Mouse (Mus musculus) hindbrain, postnatal 0 days (tissue): ENCODE results near the gene Tmppe. TPM values are rescaled to one million over a fixed set of nuclear protein-coding genes. Genes with fewer than 3 reads are reported as not detected.

Experiments
- ATAC-seq: fragments of 200-750 bp; cut with Nextera tagmentation; 2 replicates; pipeline ENCODE4 v1.8.0; 2017; ENCODE audit warnings: mild to moderate bottlenecking, moderate TSS enrichment, moderate library complexity
- DNase-seq: peaks from one replicate; pipeline ENCODE4 v3.0.0-alpha.2; 2015; ENCODE audit warnings: low spot score
- H3K27ac ChIP-seq: fragments of 300-500 bp; sonication (generic); 2 replicates; pipeline ENCODE4 v1.5.1; 2014; ENCODE audit warnings: mild to moderate bottlenecking
- H3K27me3 ChIP-seq: fragments of 300-500 bp; sonication (generic); 2 replicates; pipeline ENCODE4 v1.6.1; 2014; ENCODE audit warnings: low read length, mixed read lengths; ENCODE audit not compliant: insufficient read depth
- H3K36me3 ChIP-seq: fragments of 300-500 bp; sonication (generic); 2 replicates; pipeline ENCODE4 v1.6.1; 2014; ENCODE audit warnings: low read length, mixed read lengths; ENCODE audit not compliant: insufficient read depth
- H3K4me1 ChIP-seq: fragments of 300-500 bp; sonication (generic); 2 replicates; pipeline ENCODE4 v1.6.1; 2014; ENCODE audit warnings: antibody characterized with exemption, low read length, mixed read lengths; ENCODE audit not compliant: insufficient read depth
- H3K4me2 ChIP-seq: fragments of 300-500 bp; sonication (generic); 2 replicates; pipeline ENCODE4 v1.6.1; 2014; ENCODE audit warnings: low read depth, mild to moderate bottlenecking, low read length, moderate library complexity, mixed read lengths
- H3K4me3 ChIP-seq: fragments of 300-500 bp; sonication (generic); 2 replicates; pipeline ENCODE4 v1.5.1; 2014; ENCODE audit warnings: low read length
- H3K9ac ChIP-seq: fragments of 300-500 bp; sonication (generic); replicated peaks from 2 replicates; pipeline ENCODE4 v1.6.1; 2014; ENCODE audit warnings: mild to moderate bottlenecking, low read length, moderate library complexity, mixed read lengths
- H3K9me3 ChIP-seq: fragments of 300-500 bp; sonication (generic); 2 replicates; pipeline ENCODE4 v1.6.1; 2016; ENCODE audit warnings: low read length, mixed read lengths
- CTCF ChIP-seq: IDR thresholded peaks from 2 replicates; pipeline ENCODE4 v1.5.1; 2016; ENCODE audit warnings: antibody characterized with exemption, control low read depth, low read depth
- WGBS: fragments of 180-500 bp; shearing (Covaris S2); extraction: QIAGEN DNeasy Blood & Tissue Kit; methylation state at CpG from one replicate; pipeline ENCODE4 v1.1.7; 2014; 5-methylcytosine and 5-hydroxymethylcytosine counted together
- polyA plus RNA-seq: library from polyadenylated mRNA; unstranded; fragments of >200 nt; fragmentation: Nextera tagmentation; extraction: Ambion mirVana; gene quantifications from 2 replicates; pipeline ENCODE4 v1.2.1, GENCODE M21; 2015
- total RNA-seq: library from RNA; depleted of rRNA; stranded (reverse); fragments of >200 nt; gene quantifications from 2 replicates; pipeline ENCODE4 v1.2.3, GENCODE M21; 2014; rRNA removed

Tmppe gene
- total and polyA plus RNA-seq, 2 experiments from 2014 or later = 7.1 to 9.4 TPM

- no peak for TF ChIP-seq CTCF
- no peaks in the 10 kb centered on the region; the same call in 1 of the 2 replicates for H3K36me3 ChIP-seq
- H3K9me3 ChIP-seq = no peaks in the 10 kb centered on the region
- H3K27ac ChIP-seq = no peak overlapping the region
- WGBS = 84% methylated on average over 7 of the region's 7 CpGs
- H3K4me3 ChIP-seq = no peak overlapping the region
- H3K4me1 ChIP-seq = no peaks in the 10 kb centered on the region
- DNase-seq (no peak), ATAC-seq (no peak)
- H3K9ac ChIP-seq = no peak overlapping the region
- no peak overlapping the region for H3K4me2 ChIP-seq
- no peaks in the 10 kb centered on the region for H3K27me3 ChIP-seq
Measured at GRCm38 (mm10) chr9:114451615-114452014, 50.7 kb downstream of the Tmppe start.

- Histone ChIP-seq H3K27ac (no peak overlapping the region), H3K27me3 (no peaks in the 10 kb centered on the region), H3K4me3 (no peak overlapping the region), H3K36me3 (no peaks in the 10 kb centered on the region; the same call in 1 of the 2 replicates), H3K4me2 (no peak overlapping the region), H3K9ac (no peak overlapping the region), H3K9me3 (no peaks in the 10 kb centered on the region), H3K4me1 (no peaks in the 10 kb centered on the region)
- ATAC-seq = no peak
- no peak for DNase-seq
- WGBS = 93% methylated on average over 6 of the region's 6 CpGs
- TF ChIP-seq CTCF = no peak
Measured at GRCm38 (mm10) chr9:114452418-114452817, 51.5 kb downstream of the Tmppe start.

- no peaks in the 10 kb centered on the region for H3K27me3 ChIP-seq
- H3K4me1 ChIP-seq = no peaks in the 10 kb centered on the region
- TF ChIP-seq CTCF = no peak
- no peak overlapping the region for H3K9ac ChIP-seq
- no peak overlapping the region for H3K4me2 ChIP-seq
- DNase-seq (no peak), ATAC-seq (no peak)
- whole genome bisulfite sequencing = 92% methylated on average over 2 of the region's 2 CpGs
- H3K27ac ChIP-seq = no peak overlapping the region
- no peak overlapping the region for H3K4me3 ChIP-seq
- H3K36me3 ChIP-seq = no peaks in the 10 kb centered on the region; the same call in 1 of the 2 replicates
- no peaks in the 10 kb centered on the region for H3K9me3 ChIP-seq
Measured at GRCm38 (mm10) chr9:114455420-114455819, 54.5 kb downstream of the Tmppe start.

Other genes with a start within 250 kb of the Tmppe start
- not detected in 2 replicates for gene Bcl2a1c, start 71.0 kb upstream of the Tmppe start, total RNA-seq
- not detected in 2 replicates for gene Bcl2a1c, start 71.0 kb upstream of the Tmppe start, polyA plus RNA-seq
- gene Crtap, start 10.4 kb upstream of the Tmppe start, total RNA-seq = 22.7 and 24.7 TPM in 2 replicates
- gene Crtap, start 10.4 kb upstream of the Tmppe start, polyA plus RNA-seq = 31.8 and 34.2 TPM in 2 replicates
- gene Glb1, start within 50 bp of the Tmppe start, total RNA-seq = 37.5 and 41.9 TPM in 2 replicates
- gene Glb1, start within 50 bp of the Tmppe start, polyA plus RNA-seq = 35.7 and 36.2 TPM in 2 replicates
- gene Ccr4, start 103.8 kb downstream of the Tmppe start, total RNA-seq = not detected in 2 replicates
- gene Ccr4, start 103.8 kb downstream of the Tmppe start, polyA plus RNA-seq = not detected in 2 replicates
- not detected in 2 replicates for gene C130032M10Rik, start 114.6 kb downstream of the Tmppe start, total RNA-seq
- gene C130032M10Rik, start 114.6 kb downstream of the Tmppe start, polyA plus RNA-seq = not detected in 2 replicates
- gene Trim71, start 163.3 kb downstream of the Tmppe start, total RNA-seq = 0.10 and 0.25 TPM in 2 replicates
- 0.20 and 0.24 TPM in 2 replicates for gene Trim71, start 163.3 kb downstream of the Tmppe start, polyA plus RNA-seq
- gene Cnot10, start 239.1 kb downstream of the Tmppe start, total RNA-seq = 29.6 and 34.2 TPM in 2 replicates
- gene Cnot10, start 239.1 kb downstream of the Tmppe start, polyA plus RNA-seq = 45.3 and 48.0 TPM in 2 replicates